Mouse (Mus musculus): ENCODE measurements at regions not wholly inside any gene's neighbourhood (a gene's known extent, or its start where the extent isn't known, plus 50 kb on each side); places are given as distances from the start of the nearest gene placed in this dataset.
A peak's percentile ranks its signal among the peaks of the same experiment; 100 is the strongest.

DNA sequence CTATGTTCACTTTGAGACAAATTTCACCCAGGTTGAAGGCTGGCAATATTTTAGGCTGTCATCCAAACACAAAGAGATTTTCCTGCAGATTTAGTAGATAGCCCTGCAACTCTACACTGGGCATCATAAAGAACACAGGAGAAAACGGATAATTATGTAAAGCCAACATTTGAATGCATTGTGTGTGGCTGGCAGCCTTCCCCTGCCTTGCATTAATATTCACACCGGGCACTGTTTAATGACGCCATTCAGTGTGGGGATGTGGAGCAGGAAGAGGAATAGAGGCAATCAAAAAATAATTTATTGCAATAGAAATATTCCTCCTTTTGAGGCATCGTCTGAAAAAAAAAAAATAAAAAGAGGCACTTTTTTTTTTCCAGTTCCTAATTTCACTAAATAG, 105.7 kb downstream of the Samd5 start:
- DNase-seq (ENCODE audit: low spot score in 2 of 2) = no peak

DNA sequence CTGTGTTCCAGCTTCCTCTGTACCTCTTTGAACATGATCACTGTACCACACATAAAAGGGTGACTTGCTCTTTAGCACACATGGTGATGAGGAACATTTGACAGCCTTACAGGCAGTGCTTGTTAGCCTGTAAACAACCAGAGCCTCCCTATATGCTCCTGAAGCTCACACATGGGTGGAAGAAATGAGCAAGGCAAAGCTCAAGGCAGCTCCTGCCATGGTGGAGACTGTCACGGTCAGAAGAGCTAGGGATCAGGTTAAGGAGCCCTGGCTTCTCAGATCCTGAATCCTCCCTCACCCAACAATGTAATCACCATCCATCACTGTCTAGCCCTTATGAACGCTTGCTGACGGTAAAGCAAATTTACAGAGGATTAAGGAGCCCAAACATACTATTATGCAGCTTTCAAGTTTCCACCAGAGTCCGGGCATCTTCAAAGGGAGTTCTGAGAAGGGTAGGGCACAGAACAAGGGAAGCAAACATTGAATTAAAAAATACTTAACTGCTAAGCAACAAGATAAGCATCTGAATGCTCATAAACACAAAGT, 117.4 kb downstream of the Samd5 start:
- no peak for DNase-seq (ENCODE audit: low spot score in 2 of 2)

- no peak for DNase-seq (ENCODE audit: low spot score in 2 of 2)
Observed at GRCm38 (mm10) chr10:9557092-9557491, 117.9 kb downstream of the Samd5 start.

DNA sequence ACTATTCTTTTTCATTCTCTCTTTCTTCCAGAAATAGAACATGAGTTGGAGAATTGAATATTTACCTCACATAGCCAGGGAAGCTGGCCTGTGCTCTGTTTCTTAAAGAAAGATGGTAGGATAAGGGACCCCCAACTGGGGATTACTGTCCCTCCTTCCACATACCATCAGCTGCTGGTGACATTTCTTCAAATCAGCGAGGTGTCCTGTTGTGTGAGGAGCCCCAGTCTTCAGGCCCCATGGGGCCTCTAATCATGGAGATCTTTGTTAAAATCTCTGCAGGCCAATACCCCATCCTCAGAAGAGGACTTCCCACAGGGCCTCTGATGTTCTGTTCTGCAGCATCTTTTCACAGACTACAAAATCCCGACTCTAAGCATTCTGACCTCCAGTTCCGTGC, 121.1 kb downstream of the Samd5 start:
- no peak for DNase-seq (ENCODE audit: low spot score in 2 of 2)

DNA sequence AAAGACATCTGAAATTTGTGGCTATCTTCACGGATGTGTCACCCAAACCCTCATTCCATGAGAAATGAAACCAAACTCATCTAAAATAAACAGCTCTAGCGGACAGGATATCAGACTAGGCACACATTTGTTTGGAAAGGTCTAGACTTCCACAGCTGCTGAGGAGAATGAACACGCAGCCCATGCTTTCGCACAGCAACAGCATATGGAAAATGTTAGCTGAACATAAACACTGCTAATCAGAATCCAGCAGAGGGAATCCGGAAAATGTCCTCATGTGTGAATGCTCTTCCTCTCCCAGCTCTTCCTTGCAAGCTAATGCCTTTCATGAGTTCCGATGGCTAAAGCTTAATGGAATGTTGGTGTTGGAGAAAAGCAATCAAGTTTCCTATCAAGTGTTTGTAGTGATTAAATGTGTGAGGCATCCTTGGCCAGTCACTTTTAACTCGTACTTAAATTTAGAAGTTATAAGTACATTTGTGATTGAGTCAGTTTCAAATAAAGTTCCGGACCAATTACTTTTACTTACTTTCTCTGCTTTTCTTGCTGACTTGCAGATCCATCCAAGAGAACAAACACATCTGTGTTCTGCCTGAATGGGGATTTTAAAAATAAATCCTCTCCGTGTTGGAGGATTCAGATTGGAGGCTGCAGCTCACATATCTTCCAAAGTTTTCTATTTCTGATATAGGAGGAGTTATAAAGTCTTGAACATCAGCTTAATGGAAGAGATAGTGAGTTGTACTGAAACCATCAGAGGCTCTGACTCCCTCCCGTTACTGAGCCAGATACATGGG, 124.9 kb downstream of the Samd5 start:
- DNase-seq (ENCODE audit: low spot score in 2 of 2) = peak in 1 of 2 experiments; percentile 33

DNA sequence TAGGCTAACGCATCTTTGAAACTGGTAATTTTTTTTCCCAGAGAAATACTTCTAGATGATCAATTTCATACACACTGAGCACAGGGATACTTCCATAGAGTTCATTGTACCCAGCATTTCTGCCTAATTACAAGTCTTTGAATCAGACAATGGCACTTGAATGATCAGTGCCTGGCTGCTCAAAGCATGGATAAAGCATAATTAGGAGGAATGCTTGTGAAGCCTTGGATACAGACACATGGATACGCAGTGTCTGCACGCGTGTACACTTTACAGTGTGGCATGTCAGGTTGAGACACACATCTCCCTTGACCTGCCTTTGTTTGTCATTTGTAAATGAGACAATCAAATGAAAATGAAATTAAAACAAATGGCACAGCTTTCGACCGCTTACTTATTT, 129.2 kb downstream of the Samd5 start:
- no peak for DNase-seq (ENCODE audit: low spot score in 2 of 2)

DNA sequence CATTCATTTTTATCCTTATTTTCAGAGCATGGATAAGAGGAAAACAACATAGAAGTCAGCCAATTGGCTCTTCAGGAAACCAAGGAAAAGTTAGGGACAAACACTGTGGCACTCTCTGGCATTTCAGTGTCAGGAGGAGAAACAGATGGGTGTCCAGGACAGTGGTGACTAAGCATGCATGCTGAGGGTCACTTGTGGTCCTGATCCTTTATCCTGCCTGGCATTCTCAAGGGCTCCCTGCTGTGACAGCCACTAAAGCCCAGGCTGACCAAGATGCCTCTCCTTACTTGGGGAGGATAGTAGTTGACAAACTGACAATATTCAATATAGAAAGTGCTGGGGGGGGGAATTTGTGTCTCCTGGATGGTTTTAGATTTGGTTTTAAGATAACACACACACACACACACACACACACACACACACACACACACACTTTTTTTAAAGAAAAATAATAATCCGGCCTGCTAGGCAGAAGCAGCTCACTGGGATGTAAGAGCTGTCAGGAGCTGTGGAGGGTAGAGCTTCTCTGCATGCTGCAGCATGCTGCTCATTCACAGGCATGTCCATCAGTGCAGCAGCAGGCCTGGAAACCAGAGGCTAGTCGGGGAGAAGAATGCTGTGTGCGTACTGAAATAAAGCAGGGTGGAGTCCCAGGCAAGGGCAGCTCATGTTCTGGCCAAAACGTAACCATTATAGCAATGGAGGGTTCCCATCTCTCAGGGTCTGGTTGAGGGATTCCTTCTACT, 130.8 kb downstream of the Samd5 start:
- no peak for DNase-seq (ENCODE audit: low spot score in 2 of 2)

DNA sequence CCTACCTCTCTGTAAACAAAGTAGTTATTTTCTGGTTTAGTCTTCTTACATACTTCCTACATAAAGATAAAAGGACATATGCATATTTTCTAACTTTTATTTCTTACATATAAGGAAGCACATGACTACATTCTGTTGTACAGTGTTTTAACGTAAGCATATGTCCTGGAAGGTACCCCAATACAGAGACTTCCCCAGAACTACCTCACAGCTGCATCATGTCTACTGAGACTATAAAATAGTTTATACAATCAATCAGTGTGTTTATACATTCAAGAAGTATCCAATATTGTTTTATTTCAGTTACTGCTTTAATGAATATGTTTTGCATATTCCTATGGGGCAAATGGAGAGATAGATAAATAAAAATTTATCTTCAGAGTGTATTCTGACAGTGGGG, 133.4 kb downstream of the Samd5 start:
- no peak for DNase-seq (ENCODE audit: low spot score in 2 of 2)

GRCm38 (mm10) chr10:9537686-9538085, 137.3 kb downstream of the Samd5 start:
- DNase-seq (ENCODE audit: low spot score in 2 of 2) = no peak

GRCm38 (mm10) chr10:9534552-9534951, 140.5 kb downstream of the Samd5 start:
- no peak for DNase-seq (ENCODE audit: low spot score in 2 of 2)

DNA sequence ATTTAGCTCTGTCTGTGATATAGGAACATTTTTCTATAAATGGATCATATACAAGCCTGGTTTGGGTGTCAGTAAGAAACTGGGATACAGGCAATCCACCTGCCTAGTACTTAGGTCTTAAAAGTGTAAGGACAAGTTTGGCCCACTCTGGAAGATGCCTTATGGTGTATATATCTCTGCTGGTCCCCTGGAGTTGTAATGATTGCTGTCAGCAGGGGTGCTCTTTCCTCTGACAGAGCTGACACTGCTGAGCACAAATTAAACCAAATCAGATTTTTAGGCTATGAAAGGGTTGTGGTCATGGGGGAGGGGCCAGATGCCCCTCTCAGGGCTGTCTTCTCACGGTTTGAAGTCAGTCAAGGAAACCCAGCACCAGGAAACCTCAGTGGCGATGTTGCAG, 141.7 kb downstream of the Samd5 start:
- DNase-seq (ENCODE audit: low spot score in 2 of 2) = no peak

GRCm38 (mm10) chr10:9531931-9532330, 143.1 kb downstream of the Samd5 start:
- DNase-seq (ENCODE audit: low spot score in 2 of 2) = no peak

- no peak for DNase-seq (ENCODE audit: low spot score in 2 of 2)
Observed at GRCm38 (mm10) chr10:9529408-9529807, 145.6 kb downstream of the Samd5 start.

- DNase-seq (ENCODE audit: low spot score in 2 of 2) = no peak
Observed at GRCm38 (mm10) chr10:9528066-9528465, 146.9 kb downstream of the Samd5 start.

GRCm38 (mm10) chr10:9509764-9510390, 165.1 kb downstream of the Samd5 start:
- no peak for DNase-seq (ENCODE audit: low spot score in 2 of 2)

DNA sequence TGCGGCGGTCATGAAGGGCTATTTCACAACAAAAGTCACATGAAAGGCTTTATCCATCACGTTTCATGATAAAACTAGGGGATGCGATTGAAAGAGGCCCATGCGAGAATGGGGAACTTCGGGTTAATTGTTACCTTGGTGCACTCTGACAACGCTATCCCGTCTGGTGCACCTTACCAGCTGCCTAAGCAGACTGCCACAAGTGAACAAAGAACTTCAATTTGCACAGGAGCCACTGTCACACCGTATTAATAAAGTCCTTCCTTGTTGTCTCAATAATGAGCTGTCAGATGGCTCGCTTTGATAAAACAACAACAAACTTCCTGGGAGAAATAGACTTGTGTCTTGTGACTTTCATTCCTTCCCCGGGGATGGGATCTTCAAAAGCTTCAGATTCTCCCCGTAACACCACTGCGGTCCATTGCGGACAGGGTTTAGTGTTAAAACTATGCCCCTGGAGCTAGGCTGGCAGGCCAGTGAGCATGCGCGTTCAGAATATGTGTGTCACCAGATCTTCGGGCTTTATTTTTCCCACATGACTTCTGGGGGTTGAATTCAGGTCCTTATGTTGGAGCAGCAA, 165.8 kb downstream of the Samd5 start:
- DNase-seq (ENCODE audit: low spot score in 2 of 2) = no peak

GRCm38 (mm10) chr10:9503569-9504493, 171.2 kb downstream of the Samd5 start:
- no peak for DNase-seq (ENCODE audit: low spot score in 2 of 2)

GRCm38 (mm10) chr10:9498550-9498949, 176.5 kb downstream of the Samd5 start:
- DNase-seq (ENCODE audit: low spot score in 2 of 2) = no peak

DNA sequence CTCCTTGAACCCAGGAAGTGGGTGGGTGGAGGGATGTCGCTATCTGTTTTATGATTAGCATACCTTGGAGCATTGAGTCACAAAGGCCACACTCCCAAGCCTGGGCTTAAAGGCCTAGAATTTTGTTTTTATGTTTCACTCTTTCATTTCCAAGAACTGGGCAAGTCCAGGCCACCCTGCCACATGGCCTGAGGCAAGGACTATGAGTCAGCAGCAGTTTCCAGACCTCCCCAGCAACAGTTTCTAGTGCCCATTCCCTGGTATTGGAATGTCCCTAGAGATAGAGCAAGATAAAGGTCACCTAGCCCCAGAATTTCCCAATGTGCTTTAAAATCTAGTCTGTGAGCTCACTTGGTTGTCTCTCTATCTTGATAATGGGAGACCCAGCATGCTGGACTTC, 178.0 kb downstream of the Samd5 start:
- no peak for DNase-seq (ENCODE audit: low spot score in 2 of 2)

DNA sequence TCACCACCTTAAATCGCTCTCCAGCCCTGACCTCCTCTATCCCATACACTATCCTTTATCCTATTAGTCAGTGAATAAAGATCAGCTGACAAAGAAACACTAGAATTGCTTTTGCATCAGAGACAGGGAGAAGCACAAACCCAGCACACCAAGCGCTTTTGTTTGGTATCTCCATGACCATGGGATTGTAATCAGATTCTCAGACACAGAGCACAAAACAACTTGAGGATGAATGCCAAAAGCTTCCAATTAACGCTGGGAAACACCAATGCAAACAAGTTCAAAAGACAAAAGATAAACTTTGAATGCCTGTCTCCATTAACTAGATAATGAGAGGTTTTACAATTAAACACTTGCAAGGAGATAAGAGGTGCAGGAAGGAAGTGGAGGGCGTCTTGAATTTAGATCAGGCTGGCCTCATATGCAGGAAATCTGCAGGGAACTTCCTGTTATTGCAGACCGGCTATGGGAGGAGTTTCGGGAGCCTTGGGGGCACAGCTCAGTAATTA, 179.8 kb downstream of the Samd5 start:
- DNase-seq (ENCODE audit: low spot score in 2 of 2) = no peak

GRCm38 (mm10) chr10:9490416-9490815, 184.6 kb downstream of the Samd5 start:
- DNase-seq (ENCODE audit: low spot score in 2 of 2) = no peak
